Mouse (Mus musculus) heart, embryonic 12.5 days (tissue): Measurements from ENCODE around the gene M1ap. TPM values are rescaled to one million over a fixed set of nuclear protein-coding genes. Genes with fewer than 3 reads are reported as not detected.

ENCODE experiments used
- ATAC-seq: fragments of 200-750 bp; cut with Nextera tagmentation; 2 replicates; pipeline ENCODE4 v1.8.0; 2017; ENCODE audit warnings: moderate TSS enrichment, moderate library complexity; ENCODE audit not compliant: insufficient number of reproducible peaks, low FRiP score
- H3K27ac ChIP-seq: fragments of 300-500 bp; sonication (generic); 2 replicates; pipeline ENCODE4 v1.5.1; 2016; ENCODE audit warnings: mild to moderate bottlenecking, moderate library complexity; ENCODE audit not compliant: poor library complexity, severe bottlenecking
- H3K27me3 ChIP-seq: fragments of 300-500 bp; sonication (generic); replicated peaks from 2 replicates; pipeline ENCODE4 v1.6.1; 2016; ENCODE audit warnings: mild to moderate bottlenecking, moderate library complexity
- H3K36me3 ChIP-seq: fragments of 300-500 bp; sonication (generic); 2 replicates; pipeline ENCODE4 v1.6.1; 2016; ENCODE audit warnings: mild to moderate bottlenecking, moderate library complexity
- H3K4me1 ChIP-seq: fragments of 300-500 bp; sonication (generic); replicated peaks from 2 replicates; pipeline ENCODE4 v1.6.1; 2016; ENCODE audit warnings: mild to moderate bottlenecking
- H3K4me2 ChIP-seq: fragments of 300-500 bp; sonication (generic); 2 replicates; pipeline ENCODE4 v1.6.1; 2016; ENCODE audit warnings: mild to moderate bottlenecking, moderate library complexity
- H3K4me3 ChIP-seq: fragments of 300-500 bp; sonication (generic); 2 replicates; pipeline ENCODE4 v1.5.1; 2016; ENCODE audit warnings: mild to moderate bottlenecking
- H3K9ac ChIP-seq: fragments of 300-500 bp; sonication (generic); 2 replicates; pipeline ENCODE4 v1.6.1; 2016; ENCODE audit warnings: mild to moderate bottlenecking, moderate library complexity
- H3K9me3 ChIP-seq: fragments of 300-500 bp; sonication (generic); replicated peaks from 2 replicates; pipeline ENCODE4 v1.6.1; 2016; ENCODE audit warnings: mild to moderate bottlenecking, moderate library complexity
- WGBS: fragments of 180-500 bp; shearing (Covaris S2); methylation state at CpG from one replicate; pipeline ENCODE4 v1.1.7; 2016; 5-methylcytosine and 5-hydroxymethylcytosine counted together
- polyA plus RNA-seq: library from polyadenylated mRNA; unstranded; fragments of >200 nt; fragmentation: Nextera tagmentation; extraction: Ambion mirVana; gene quantifications from 2 replicates; pipeline ENCODE4 v1.2.1, GENCODE M21; 2016

Gene M1ap
- 0.57 and 1.4 TPM in 2 replicates for polyA plus RNA-seq

- ATAC-seq, result no peak
- Histone ChIP-seq H3K4me2 (no peak within 1 kb of the TSS), H3K9me3 (peaks cover 13% of the 10 kb centered on the region; the same call in 1 of the 2 replicates), H3K4me1 (no peaks in the 10 kb centered on the region), H3K27ac (no peak within 1 kb of the TSS), H3K4me3 (no peak within 1 kb of the TSS), H3K27me3 (peaks cover 12% of the 10 kb centered on the region; the same call in 1 of the 2 replicates), H3K36me3 (no peaks in the 10 kb centered on the region), H3K9ac (no peak within 1 kb of the TSS)
- 51% methylated on average over 14 of the region's 14 CpGs for WGBS
Measured at GRCm38 (mm10) chr6:82946651-82947050, at the start of gene M1ap. Gene M1ap (plus strand): TSS chr6:82946902.

GRCm38 (mm10) chr6:82897311-82897710 is 49.4 kb upstream of the M1ap start:
- 0 out of 2 replicates have a peak, but pooled peaks have one; percentile 31 for ATAC-seq
- no peaks in the 10 kb centered on the region for H3K9me3 ChIP-seq
- no peaks in the 10 kb centered on the region for H3K27me3 ChIP-seq
- WGBS, result 51% methylated on average over 3 of the region's 3 CpGs
- peaks cover 26% of the 10 kb centered on the region for H3K4me1 ChIP-seq
- peak overlapping the region; percentile 79 for H3K27ac ChIP-seq
- H3K9ac ChIP-seq, result no peak overlapping the region
- no peak overlapping the region for H3K4me2 ChIP-seq
- no peak overlapping the region for H3K4me3 ChIP-seq
- no peaks in the 10 kb centered on the region for H3K36me3 ChIP-seq

GRCm38 (mm10) chr6:82898227-82898626 is 48.5 kb upstream of the M1ap start:
- H3K36me3 ChIP-seq, result no peaks in the 10 kb centered on the region
- no peak for ATAC-seq
- H3K4me2 ChIP-seq, result no peak overlapping the region
- no peaks in the 10 kb centered on the region for H3K27me3 ChIP-seq
- H3K9ac ChIP-seq, result no peak overlapping the region
- peak overlapping the region; percentile 79; the same call in 1 of the 2 replicates for H3K27ac ChIP-seq
- no peak overlapping the region for H3K4me3 ChIP-seq
- no peaks in the 10 kb centered on the region for H3K9me3 ChIP-seq
- peaks cover 26% of the 10 kb centered on the region for H3K4me1 ChIP-seq
- WGBS, result 68% methylated on average over 4 of the region's 4 CpGs

- H3K4me2 ChIP-seq, result no peak overlapping the region
- H3K9ac ChIP-seq, result no peak overlapping the region
- no peak; the same call in 1 of the 2 replicates for ATAC-seq
- H3K27me3 ChIP-seq, result 0 out of 2 replicates have a peak, but pooled peaks cover 1% of the 10 kb centered on the region
- H3K4me3 ChIP-seq, result no peak overlapping the region
- H3K9me3 ChIP-seq, result no peaks in the 10 kb centered on the region
- H3K36me3 ChIP-seq, result no peaks in the 10 kb centered on the region
- H3K27ac ChIP-seq, result no peak overlapping the region
- peaks cover 24% of the 10 kb centered on the region for H3K4me1 ChIP-seq
- whole genome bisulfite sequencing, result 41% methylated on average over 4 of the region's 4 CpGs
Measured at GRCm38 (mm10) chr6:82898745-82899144, 48.0 kb upstream of the M1ap start.

GRCm38 (mm10) chr6:82902559-82902958 is 44.1 kb upstream of the M1ap start:
- Histone ChIP-seq H3K4me2 (no peak overlapping the region), H3K27ac (no peak overlapping the region), H3K36me3 (no peaks in the 10 kb centered on the region), H3K27me3 (0 out of 2 replicates have a peak, but pooled peaks cover 7% of the 10 kb centered on the region), H3K4me3 (no peak overlapping the region), H3K9me3 (no peaks in the 10 kb centered on the region), H3K9ac (no peak overlapping the region), H3K4me1 (peaks cover 18% of the 10 kb centered on the region)
- WGBS, result 20% methylated on average over 8 of the region's 8 CpGs
- ATAC-seq, result no peak

- Histone ChIP-seq H3K4me3 (no peak overlapping the region), H3K27ac (no peak overlapping the region), H3K36me3 (no peaks in the 10 kb centered on the region), H3K9me3 (no peaks in the 10 kb centered on the region), H3K27me3 (0 out of 2 replicates have a peak, but pooled peaks cover 7% of the 10 kb centered on the region), H3K9ac (no peak overlapping the region), H3K4me2 (no peak overlapping the region), H3K4me1 (no peaks in the 10 kb centered on the region; the same call in 1 of the 2 replicates)
- no peak for ATAC-seq
- 77% methylated on average over 3 of the region's 3 CpGs for WGBS
Measured at GRCm38 (mm10) chr6:82906985-82907384, 39.7 kb upstream of the M1ap start.

GRCm38 (mm10) chr6:82908034-82908433 is 38.7 kb upstream of the M1ap start:
- Histone ChIP-seq H3K27ac (no peak overlapping the region), H3K9me3 (no peaks in the 10 kb centered on the region), H3K36me3 (no peaks in the 10 kb centered on the region), H3K4me1 (no peaks in the 10 kb centered on the region), H3K4me2 (no peak overlapping the region), H3K4me3 (no peak overlapping the region), H3K27me3 (0 out of 2 replicates have a peak, but pooled peaks cover 7% of the 10 kb centered on the region), H3K9ac (no peak overlapping the region)
- WGBS, result 73% methylated on average over 8 of the region's 8 CpGs
- ATAC-seq, result no peak

- peak; percentile 68; the same call in 1 of the 2 replicates for ATAC-seq
- Histone ChIP-seq H3K4me3 (no peak overlapping the region), H3K9ac (no peak overlapping the region), H3K27ac (no peak overlapping the region), H3K4me2 (no peak overlapping the region), H3K36me3 (no peaks in the 10 kb centered on the region), H3K4me1 (no peaks in the 10 kb centered on the region), H3K9me3 (no peaks in the 10 kb centered on the region), H3K27me3 (0 out of 2 replicates have a peak, but pooled peaks cover 4% of the 10 kb centered on the region)
- 60% methylated on average over 14 of the region's 14 CpGs for WGBS
Measured at GRCm38 (mm10) chr6:82909136-82909855, 37.4 kb upstream of the M1ap start.

DNA sequence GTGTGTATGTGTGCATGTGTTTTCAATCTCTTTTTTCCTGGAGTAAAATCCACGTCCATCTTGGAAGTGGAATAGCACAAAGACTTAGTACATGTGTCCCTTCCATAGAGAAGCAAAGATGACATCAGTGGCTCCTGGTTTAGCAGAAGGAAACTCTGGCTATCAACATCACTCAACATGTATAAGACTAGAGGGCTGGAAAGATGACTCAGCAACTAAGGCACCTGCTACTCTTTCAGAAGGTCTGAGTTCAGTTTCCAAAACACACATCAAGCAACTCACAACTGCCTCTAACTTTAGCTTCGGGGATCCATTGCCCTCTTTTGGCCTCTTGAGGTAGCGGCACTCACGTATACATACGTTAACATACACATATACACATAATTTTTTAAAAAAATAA is 35.4 kb upstream of the M1ap start:
- Histone ChIP-seq H3K27ac (no peak overlapping the region), H3K9me3 (no peaks in the 10 kb centered on the region), H3K4me3 (no peak overlapping the region), H3K27me3 (0 out of 2 replicates have a peak, but pooled peaks cover under 1% of the 10 kb centered on the region), H3K4me2 (no peak overlapping the region), H3K4me1 (no peaks in the 10 kb centered on the region), H3K9ac (no peak overlapping the region), H3K36me3 (no peaks in the 10 kb centered on the region)
- WGBS, result 79% methylated on average over 5 of the region's 5 CpGs
- ATAC-seq, result no peak

- no peak for ATAC-seq
- no peak overlapping the region for H3K4me3 ChIP-seq
- no peak overlapping the region for H3K4me2 ChIP-seq
- no peaks in the 10 kb centered on the region for H3K4me1 ChIP-seq
- H3K36me3 ChIP-seq, result no peaks in the 10 kb centered on the region
- H3K27me3 ChIP-seq, result peaks cover 20% of the 10 kb centered on the region
- H3K9ac ChIP-seq, result no peak overlapping the region
- no peaks in the 10 kb centered on the region for H3K9me3 ChIP-seq
- H3K27ac ChIP-seq, result no peak overlapping the region
- 64% methylated on average over 28 of the region's 28 CpGs for WGBS
Measured at GRCm38 (mm10) chr6:82913336-82914247, 33.1 kb upstream of the M1ap start.

GRCm38 (mm10) chr6:82915889-82916288 is 30.8 kb upstream of the M1ap start:
- WGBS, result 15% methylated on average over 3 of the region's 3 CpGs
- Histone ChIP-seq H3K36me3 (no peaks in the 10 kb centered on the region), H3K4me3 (no peak overlapping the region), H3K27me3 (peaks cover 33% of the 10 kb centered on the region), H3K9ac (no peak overlapping the region), H3K4me1 (no peaks in the 10 kb centered on the region), H3K27ac (no peak overlapping the region), H3K4me2 (no peak overlapping the region), H3K9me3 (no peaks in the 10 kb centered on the region)
- no peak for ATAC-seq
